Mouse (Mus musculus): Measurements from ENCODE around the gene Rsph1. TPM values are rescaled to one million over a fixed set of nuclear protein-coding genes. Genes with fewer than 3 reads are reported as not detected.

Rsph1 gene
- polyA plus RNA-seq, 1 experiment: 0.51 TPM

DNA sequence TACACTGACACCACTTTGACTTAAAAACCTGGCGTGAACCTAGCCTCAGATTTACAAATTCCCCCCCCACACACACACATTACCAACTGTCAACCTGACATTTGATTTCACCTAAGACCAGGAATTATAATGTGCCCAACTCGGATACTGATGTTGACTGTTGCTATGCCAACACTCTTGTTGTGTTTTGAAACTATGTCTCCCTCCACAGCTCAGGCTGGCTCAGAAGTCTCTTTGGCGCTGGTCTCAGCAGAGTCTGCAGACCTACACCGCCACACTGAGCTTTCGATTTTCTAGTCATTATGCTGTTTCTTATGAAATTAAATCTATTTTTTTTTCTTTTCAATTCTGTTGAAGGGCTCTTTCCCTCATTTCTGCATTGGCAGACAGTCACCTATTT lies 14.5 kb downstream of the Rsph1 start:
- no peak for DNase-seq
- 90% methylated on average over 5 of the region's 5 CpGs for WGBS
- no peaks in the 10 kb centered on the region for H3K36me3 ChIP-seq (ENCODE audit: control insufficient read depth, insufficient read depth, low read length)
- no peak overlapping the region for H3K4me3 ChIP-seq (ENCODE audit: control insufficient read depth, insufficient read depth, low read length)
- TF ChIP-seq CTCF (IDR thresholded peaks at IDR 0.05; ENCODE audit: borderline replicate concordance, control insufficient read depth, extremely low read depth, insufficient read depth, low read length, poor library complexity): no peak
- no peak overlapping the region for H3K27ac ChIP-seq (ENCODE audit: control insufficient read depth, insufficient read depth, low read length)
- no peaks in the 10 kb centered on the region for H3K27me3 ChIP-seq (ENCODE audit: control insufficient read depth, insufficient read depth, low read length)
- H3K4me1 ChIP-seq (replicated peaks; ENCODE audit: control insufficient read depth, insufficient read depth, low read length): peaks cover 22% of the 10 kb centered on the region

DNA sequence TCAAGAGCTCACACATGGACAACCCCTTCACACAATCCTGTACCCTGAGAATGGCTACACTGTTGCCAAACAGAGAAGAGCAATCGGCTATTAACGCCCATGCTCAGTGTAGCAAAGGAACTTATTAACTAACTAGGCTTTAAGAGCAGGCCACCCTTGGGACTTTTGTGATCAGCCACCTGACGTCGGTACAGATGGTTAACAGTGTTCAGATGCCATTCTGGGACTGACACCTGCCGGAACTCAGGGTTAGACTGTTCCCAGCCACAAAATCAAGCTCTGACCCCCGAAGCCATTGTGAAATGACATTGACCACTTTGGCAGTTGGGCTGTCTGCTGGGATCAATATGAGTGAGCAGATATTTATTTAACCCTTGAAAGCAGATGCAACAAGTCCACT lies 15.8 kb downstream of the Rsph1 start:
- H3K4me1 ChIP-seq (replicated peaks; ENCODE audit: control insufficient read depth, insufficient read depth, low read length): peaks cover 17% of the 10 kb centered on the region
- no peak for DNase-seq
- no peak overlapping the region for H3K4me3 ChIP-seq (ENCODE audit: control insufficient read depth, insufficient read depth, low read length)
- no peaks in the 10 kb centered on the region for H3K27me3 ChIP-seq (ENCODE audit: control insufficient read depth, insufficient read depth, low read length)
- H3K36me3 ChIP-seq (ENCODE audit: control insufficient read depth, insufficient read depth, low read length): no peaks in the 10 kb centered on the region
- 87% methylated on average over 6 of the region's 6 CpGs for WGBS
- TF ChIP-seq CTCF (IDR thresholded peaks at IDR 0.05; ENCODE audit: borderline replicate concordance, control insufficient read depth, extremely low read depth, insufficient read depth, low read length, poor library complexity) (no peak), POLR2A (IDR thresholded peaks at IDR 0.05; ENCODE audit: control insufficient read depth, extremely low read depth, insufficient read depth, low read length, poor library complexity) (no peak)
- H3K27ac ChIP-seq (ENCODE audit: control insufficient read depth, insufficient read depth, low read length): no peak overlapping the region

DNA sequence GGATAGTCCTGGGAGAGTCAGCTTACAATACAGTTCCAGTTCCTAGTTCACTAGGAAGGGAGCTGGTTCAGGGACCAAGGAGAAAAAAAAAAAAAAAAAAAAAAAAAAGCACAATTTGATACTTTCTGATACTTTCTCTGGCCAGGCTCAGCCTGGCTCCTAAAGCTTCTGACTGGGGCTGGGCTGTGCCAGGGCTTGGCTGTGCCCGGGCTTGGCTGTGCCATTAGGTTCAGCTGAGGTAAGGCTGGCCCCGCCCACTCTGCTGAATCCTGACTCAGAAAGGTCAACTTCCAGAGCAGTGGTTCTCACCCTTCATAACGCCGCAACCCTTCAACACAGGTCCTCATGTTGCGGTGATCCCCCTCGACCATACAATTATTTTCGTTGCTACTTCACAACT lies 16.8 kb downstream of the Rsph1 start:
- H3K4me1 ChIP-seq (replicated peaks; ENCODE audit: control insufficient read depth, insufficient read depth, low read length): peaks cover 8% of the 10 kb centered on the region
- WGBS: 93% methylated on average over 7 of the region's 7 CpGs
- no peak overlapping the region for H3K27ac ChIP-seq (ENCODE audit: control insufficient read depth, insufficient read depth, low read length)
- no peak overlapping the region for H3K4me3 ChIP-seq (ENCODE audit: control insufficient read depth, insufficient read depth, low read length)
- no peaks in the 10 kb centered on the region for H3K27me3 ChIP-seq (ENCODE audit: control insufficient read depth, insufficient read depth, low read length)
- no peak for DNase-seq
- TF ChIP-seq CTCF (IDR thresholded peaks at IDR 0.05; ENCODE audit: borderline replicate concordance, control insufficient read depth, extremely low read depth, insufficient read depth, low read length, poor library complexity) (no peak), POLR2A (IDR thresholded peaks at IDR 0.05; ENCODE audit: control insufficient read depth, extremely low read depth, insufficient read depth, low read length, poor library complexity) (no peak)
- no peaks in the 10 kb centered on the region for H3K36me3 ChIP-seq (ENCODE audit: control insufficient read depth, insufficient read depth, low read length)

DNA sequence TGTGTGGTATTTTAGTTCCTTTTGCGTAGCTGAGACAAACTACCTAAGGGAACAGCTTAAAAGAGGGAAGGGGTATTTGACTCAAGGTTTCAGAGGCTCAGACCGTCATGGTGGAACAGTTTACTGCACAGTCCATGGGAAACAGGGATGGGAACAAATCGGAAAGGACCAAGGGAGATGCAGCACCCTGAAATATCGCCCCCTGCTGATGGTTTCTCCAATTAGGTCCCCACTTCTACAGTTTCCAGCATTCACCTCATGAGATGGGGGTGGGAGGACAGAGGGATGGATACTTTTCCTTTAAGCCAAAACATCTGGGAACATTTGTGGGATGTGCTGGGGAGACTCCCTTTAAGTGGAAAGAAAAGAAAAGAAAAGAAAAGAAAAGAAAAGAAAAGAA lies 17.4 kb downstream of the Rsph1 start:
- H3K4me3 ChIP-seq (ENCODE audit: control insufficient read depth, insufficient read depth, low read length): no peak overlapping the region
- no peaks in the 10 kb centered on the region for H3K36me3 ChIP-seq (ENCODE audit: control insufficient read depth, insufficient read depth, low read length)
- no peak overlapping the region for H3K27ac ChIP-seq (ENCODE audit: control insufficient read depth, insufficient read depth, low read length)
- H3K27me3 ChIP-seq (ENCODE audit: control insufficient read depth, insufficient read depth, low read length): no peaks in the 10 kb centered on the region
- H3K4me1 ChIP-seq (replicated peaks; ENCODE audit: control insufficient read depth, insufficient read depth, low read length): peaks cover 5% of the 10 kb centered on the region
- TF ChIP-seq CTCF (IDR thresholded peaks at IDR 0.05; ENCODE audit: borderline replicate concordance, control insufficient read depth, extremely low read depth, insufficient read depth, low read length, poor library complexity) (no peak), POLR2A (IDR thresholded peaks at IDR 0.05; ENCODE audit: control insufficient read depth, extremely low read depth, insufficient read depth, low read length, poor library complexity) (no peak)
- peak; percentile 58 for DNase-seq
- 80% methylated on average over 4 of the region's 4 CpGs for WGBS

DNA sequence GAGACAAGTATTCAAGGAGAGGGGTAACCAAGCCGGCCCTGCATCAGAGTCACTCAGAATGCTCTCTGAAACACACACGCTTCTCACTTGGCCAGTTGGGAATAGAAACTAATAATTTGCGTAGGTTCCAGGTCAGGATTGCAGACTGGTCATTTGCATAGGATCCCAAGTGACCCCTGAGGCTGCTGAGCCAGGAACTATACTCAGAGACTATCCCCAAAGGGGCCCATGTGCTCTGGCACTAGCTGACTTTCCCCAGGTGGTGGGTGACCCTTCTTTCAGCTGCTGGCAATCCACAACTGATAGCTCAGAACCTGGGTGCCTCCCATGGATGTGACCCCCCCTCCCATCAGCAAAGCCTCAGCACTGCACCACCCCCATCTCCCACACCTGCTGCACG lies 18.0 kb downstream of the Rsph1 start:
- WGBS: 93% methylated on average over 4 of the region's 4 CpGs
- H3K27ac ChIP-seq (ENCODE audit: control insufficient read depth, insufficient read depth, low read length): no peak overlapping the region
- peaks cover 6% of the 10 kb centered on the region for H3K4me1 ChIP-seq (replicated peaks; ENCODE audit: control insufficient read depth, insufficient read depth, low read length)
- no peak for TF ChIP-seq POLR2A (IDR thresholded peaks at IDR 0.05; ENCODE audit: control insufficient read depth, extremely low read depth, insufficient read depth, low read length, poor library complexity)
- TF ChIP-seq CTCF (IDR thresholded peaks at IDR 0.05; ENCODE audit: borderline replicate concordance, control insufficient read depth, extremely low read depth, insufficient read depth, low read length, poor library complexity): no peak
- no peaks in the 10 kb centered on the region for H3K27me3 ChIP-seq (ENCODE audit: control insufficient read depth, insufficient read depth, low read length)
- DNase-seq: no peak
- no peaks in the 10 kb centered on the region for H3K36me3 ChIP-seq (ENCODE audit: control insufficient read depth, insufficient read depth, low read length)
- no peak overlapping the region for H3K4me3 ChIP-seq (ENCODE audit: control insufficient read depth, insufficient read depth, low read length)

DNA sequence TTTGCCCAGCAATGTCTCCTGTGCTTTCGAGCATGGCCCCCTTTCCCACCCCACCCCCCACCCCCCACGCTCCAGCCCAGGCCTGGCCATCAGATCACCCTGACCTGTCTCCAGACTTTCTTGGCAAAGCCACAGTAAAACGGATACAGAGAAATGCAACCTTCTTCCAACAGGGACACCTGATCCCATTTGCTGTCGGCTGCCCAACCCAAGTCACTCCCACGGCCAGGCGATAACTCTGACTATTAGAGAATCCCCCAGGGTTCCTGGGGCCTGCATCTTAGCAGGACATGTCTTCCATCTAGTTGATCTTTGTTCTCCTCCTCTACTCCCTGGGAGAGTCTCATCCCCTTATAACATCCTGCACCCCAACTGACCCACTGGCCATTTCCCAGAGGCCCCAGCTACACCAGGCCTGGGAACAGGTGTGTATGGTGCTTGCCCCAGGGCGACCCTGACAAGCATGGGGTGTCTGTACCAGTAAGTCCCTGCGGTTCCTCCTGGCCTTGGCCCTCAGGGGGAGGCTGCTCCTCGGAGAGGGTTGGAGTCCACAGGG lies 18.8 kb downstream of the Rsph1 start:
- no peak overlapping the region for H3K4me3 ChIP-seq (ENCODE audit: control insufficient read depth, insufficient read depth, low read length)
- H3K36me3 ChIP-seq (ENCODE audit: control insufficient read depth, insufficient read depth, low read length): no peaks in the 10 kb centered on the region
- no peaks in the 10 kb centered on the region for H3K27me3 ChIP-seq (ENCODE audit: control insufficient read depth, insufficient read depth, low read length)
- WGBS: 98% methylated on average over 9 of the region's 9 CpGs
- H3K4me1 ChIP-seq (replicated peaks; ENCODE audit: control insufficient read depth, insufficient read depth, low read length): peaks cover 6% of the 10 kb centered on the region
- H3K27ac ChIP-seq (ENCODE audit: control insufficient read depth, insufficient read depth, low read length): no peak overlapping the region
- DNase-seq: no peak
- TF ChIP-seq CTCF (IDR thresholded peaks at IDR 0.05; ENCODE audit: borderline replicate concordance, control insufficient read depth, extremely low read depth, insufficient read depth, low read length, poor library complexity) (no peak), POLR2A (IDR thresholded peaks at IDR 0.05; ENCODE audit: control insufficient read depth, extremely low read depth, insufficient read depth, low read length, poor library complexity) (no peak)

DNA sequence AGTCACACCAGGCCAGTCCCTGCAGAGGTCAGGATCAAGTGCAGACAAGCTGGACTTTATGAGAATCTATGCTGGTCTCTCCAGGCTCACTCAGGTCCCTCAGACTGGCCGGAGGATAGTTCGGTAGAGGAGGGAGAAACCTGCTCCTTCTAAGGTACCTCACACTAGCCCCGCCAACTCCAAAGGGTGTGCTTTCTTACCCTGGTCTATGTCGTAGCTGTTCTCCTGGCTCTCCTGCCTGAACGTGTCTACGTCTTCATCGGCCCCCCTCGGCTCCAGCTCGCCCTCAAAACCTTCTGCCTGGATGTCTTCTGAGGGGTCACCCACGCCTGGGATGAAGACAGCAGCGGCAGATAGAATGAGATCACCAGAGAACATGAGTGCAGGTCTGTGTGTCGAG lies 19.3 kb downstream of the Rsph1 start:
- 91% methylated on average over 12 of the region's 12 CpGs for WGBS
- TF ChIP-seq CTCF (IDR thresholded peaks at IDR 0.05; ENCODE audit: borderline replicate concordance, control insufficient read depth, extremely low read depth, insufficient read depth, low read length, poor library complexity): no peak
- TF ChIP-seq POLR2A (IDR thresholded peaks at IDR 0.05; ENCODE audit: control insufficient read depth, extremely low read depth, insufficient read depth, low read length, poor library complexity): no peak
- peaks cover 6% of the 10 kb centered on the region for H3K4me1 ChIP-seq (replicated peaks; ENCODE audit: control insufficient read depth, insufficient read depth, low read length)
- H3K27me3 ChIP-seq (ENCODE audit: control insufficient read depth, insufficient read depth, low read length): no peaks in the 10 kb centered on the region
- H3K4me3 ChIP-seq (ENCODE audit: control insufficient read depth, insufficient read depth, low read length): no peak overlapping the region
- no peaks in the 10 kb centered on the region for H3K36me3 ChIP-seq (ENCODE audit: control insufficient read depth, insufficient read depth, low read length)
- H3K27ac ChIP-seq (ENCODE audit: control insufficient read depth, insufficient read depth, low read length): no peak overlapping the region
- no peak for DNase-seq

All from thymus, adult 2 months (tissue).